ENCODE assay signal across 19 mouse cellular contexts in the genomic region with DNA sequence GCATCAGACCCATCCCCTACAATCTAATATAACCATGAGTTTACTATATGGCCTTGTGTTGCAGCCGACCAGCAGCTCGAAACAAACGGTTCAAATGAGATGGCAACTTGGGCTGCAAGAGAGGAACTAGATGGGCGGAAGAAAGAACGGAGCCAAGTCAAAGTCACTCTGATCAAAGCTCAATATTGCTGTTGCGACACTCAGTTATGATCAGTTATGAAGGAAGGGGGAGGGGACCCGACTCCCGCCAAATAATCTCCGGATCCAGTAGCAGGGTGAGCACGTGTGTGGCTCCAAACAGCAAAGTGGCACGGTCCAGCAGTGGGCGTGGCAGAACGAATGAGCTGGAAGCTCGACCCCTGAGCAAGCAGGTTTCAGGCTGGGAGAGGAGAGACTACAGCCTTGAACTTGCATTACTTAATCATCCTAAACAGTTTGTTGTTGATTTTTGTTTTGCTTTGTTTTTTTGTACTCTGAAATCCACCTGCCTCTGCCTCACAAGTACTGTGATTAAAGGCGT. TPM values are rescaled to one million over a fixed set of nuclear protein-coding genes. Genes with fewer than 3 reads are reported as not detected.
"Had no signal": no experiment of that assay in that cellular context is flagged by ENCODE, and none has a peak within 500 bp of the region (broad histone marks: within the 10 kb centered on the region; RNA-seq: fewer than 3 reads in every experiment).

No protein-coding gene starts in this region.

- DNase-seq: lung, adult 18-20 months; lung, embryonic 14.5 days; lung, postnatal 10 days; lung, postnatal 4 days; midbrain, embryonic 14.5 days; retina, postnatal 1 day; right cerebral cortex, adult 18-20 months; right cerebral cortex, postnatal 25 days; thymus, adult 2 months; thymus, postnatal 25 days; thymus, postnatal 4 days had no signal

- H3K27me3 ChIP-seq: midbrain, embryonic 12.5 days; neural tube, embryonic 13.5 days; neural tube, embryonic 15.5 days; stomach, embryonic 15.5 days had no signal

- H3K9me3 ChIP-seq: neural tube, embryonic 13.5 days; stomach, embryonic 15.5 days had no signal

- H3K4me1 ChIP-seq: midbrain, embryonic 10.5 days; midbrain, embryonic 12.5 days; neural tube, embryonic 13.5 days; neural tube, embryonic 15.5 days; stomach, embryonic 15.5 days had no signal

- H3K4me3 ChIP-seq: midbrain, embryonic 10.5 days; midbrain, embryonic 12.5 days; myocyte; neural tube, embryonic 13.5 days; neural tube, embryonic 15.5 days; stomach, embryonic 15.5 days had no signal

- H3K36me3 ChIP-seq: midbrain, embryonic 10.5 days; midbrain, embryonic 12.5 days; neural tube, embryonic 13.5 days; neural tube, embryonic 15.5 days; stomach, embryonic 15.5 days had no signal

RNA-seq across cellular contexts. Expression of a gene that starts 10.0 kb away (rescaled TPM):
- total RNA-seq: megakaryocyte, adult 5-6 weeks; megakaryocyte-erythroid progenitor cell, adult 5-6 weeks had no signal
